Mouse (Mus musculus) forebrain, embryonic 13.5 days (tissue): Measurements from ENCODE around the gene 6430571L13Rik. TPM values are rescaled to one million over a fixed set of nuclear protein-coding genes. Genes with fewer than 3 reads are reported as not detected.
A peak's percentile ranks its signal among the peaks of the same experiment; 100 is the strongest.

Experiments used
- ATAC-seq: fragments of 200-750 bp; cut with Nextera tagmentation; 2 replicates; pipeline ENCODE4 v1.8.0; 2017
- H3K27ac ChIP-seq: fragments of 300-500 bp; sonication (generic); 2 replicates; pipeline ENCODE4 v1.5.1; 2015; ENCODE audit warnings: inconsistent platforms, mild to moderate bottlenecking, moderate library complexity
- H3K27me3 ChIP-seq: fragments of 300-500 bp; sonication (generic); 2 replicates; pipeline ENCODE4 v1.6.1; 2015; ENCODE audit warnings: mild to moderate bottlenecking, inconsistent platforms
- H3K36me3 ChIP-seq: fragments of 300-500 bp; sonication (generic); 2 replicates; pipeline ENCODE4 v1.6.1; 2015; ENCODE audit warnings: mild to moderate bottlenecking, inconsistent platforms; ENCODE audit not compliant: poor library complexity, severe bottlenecking
- H3K4me1 ChIP-seq: fragments of 300-500 bp; sonication (generic); 2 replicates; pipeline ENCODE4 v1.6.1; 2015; ENCODE audit warnings: inconsistent platforms
- H3K4me2 ChIP-seq: fragments of 300-500 bp; sonication (generic); 2 replicates; pipeline ENCODE4 v1.6.1; 2015; ENCODE audit warnings: inconsistent platforms, mild to moderate bottlenecking, moderate library complexity
- H3K4me3 ChIP-seq: fragments of 300-500 bp; sonication (generic); 2 replicates; pipeline ENCODE4 v1.5.1; 2015; ENCODE audit warnings: mild to moderate bottlenecking, inconsistent platforms
- H3K9ac ChIP-seq: fragments of 300-500 bp; sonication (generic); 2 replicates; pipeline ENCODE4 v1.6.1; 2015; ENCODE audit warnings: mild to moderate bottlenecking, inconsistent platforms
- H3K9me3 ChIP-seq: fragments of 300-500 bp; sonication (generic); replicated peaks from 2 replicates; pipeline ENCODE4 v1.6.1; 2016; ENCODE audit warnings: inconsistent platforms
- WGBS: fragments of 180-500 bp; shearing (Covaris S2); methylation state at CpG from one replicate; pipeline ENCODE4 v1.1.7; 2015; 5-methylcytosine and 5-hydroxymethylcytosine counted together
- polyA plus RNA-seq: library from polyadenylated mRNA; unstranded; fragments of >200 nt; fragmentation: Nextera tagmentation; extraction: Ambion mirVana; gene quantifications from 2 replicates; pipeline ENCODE4 v1.2.1, GENCODE M21; 2015

The 6430571L13Rik gene
- polyA plus RNA-seq, 1 experiment from 2014 or later = 3.1 TPM

- no peaks in the 10 kb centered on the region for H3K9me3 ChIP-seq
- no peak overlapping the region for H3K27ac ChIP-seq
- no peak overlapping the region for H3K9ac ChIP-seq
- peaks cover 24% of the 10 kb centered on the region for H3K36me3 ChIP-seq
- 79% methylated on average over 6 of the region's 6 CpGs for WGBS
- no peak overlapping the region for H3K4me3 ChIP-seq
- H3K27me3 ChIP-seq = no peaks in the 10 kb centered on the region
- no peaks in the 10 kb centered on the region for H3K4me1 ChIP-seq
- no peak overlapping the region for H3K4me2 ChIP-seq
- ATAC-seq = no peak
Observed at GRCm38 (mm10) chr9:107330791-107331190, 9.6 kb upstream of the 6430571L13Rik start.

GRCm38 (mm10) chr9:107333686-107334085, 6.7 kb upstream of the 6430571L13Rik start:
- H3K9ac ChIP-seq = 0 out of 2 replicates have a peak overlapping the region, but pooled peaks have one; percentile 10
- H3K27ac ChIP-seq = no peak overlapping the region
- H3K9me3 ChIP-seq = no peaks in the 10 kb centered on the region
- 89% methylated on average over 2 of the region's 2 CpGs for WGBS
- no peak for ATAC-seq
- H3K27me3 ChIP-seq = no peaks in the 10 kb centered on the region
- no peak overlapping the region for H3K4me3 ChIP-seq
- H3K4me1 ChIP-seq = peaks cover 11% of the 10 kb centered on the region
- H3K4me2 ChIP-seq = no peak overlapping the region
- H3K36me3 ChIP-seq = peaks cover 17% of the 10 kb centered on the region; the same call in 1 of the 2 replicates

- Histone ChIP-seq H3K27me3 (no peaks in the 10 kb centered on the region), H3K9me3 (no peaks in the 10 kb centered on the region), H3K36me3 (peaks cover 17% of the 10 kb centered on the region; the same call in 1 of the 2 replicates), H3K4me3 (no peak overlapping the region), H3K4me1 (peaks cover 17% of the 10 kb centered on the region), H3K27ac (no peak overlapping the region), H3K9ac (peak overlapping the region; percentile 10; the same call in 1 of the 2 replicates), H3K4me2 (no peak overlapping the region)
- no peak for ATAC-seq
- WGBS = 87% methylated on average over 6 of the region's 6 CpGs
Observed at GRCm38 (mm10) chr9:107334356-107334755, 6.0 kb upstream of the 6430571L13Rik start.

GRCm38 (mm10) chr9:107335046-107335445, 5.4 kb upstream of the 6430571L13Rik start:
- H3K4me1 ChIP-seq = peaks cover 21% of the 10 kb centered on the region
- no peak overlapping the region for H3K27ac ChIP-seq
- ATAC-seq = no peak
- H3K4me2 ChIP-seq = no peak overlapping the region
- 92% methylated on average over 5 of the region's 5 CpGs for WGBS
- no peaks in the 10 kb centered on the region for H3K27me3 ChIP-seq
- no peak overlapping the region for H3K4me3 ChIP-seq
- no peaks in the 10 kb centered on the region for H3K9me3 ChIP-seq
- no peak overlapping the region for H3K9ac ChIP-seq
- peaks cover 17% of the 10 kb centered on the region; the same call in 1 of the 2 replicates for H3K36me3 ChIP-seq

- WGBS = 16% methylated on average over 5 of the region's 5 CpGs
- Histone ChIP-seq H3K4me3 (no peak overlapping the region), H3K27ac (no peak overlapping the region), H3K9me3 (no peaks in the 10 kb centered on the region), H3K36me3 (peaks cover 17% of the 10 kb centered on the region; the same call in 1 of the 2 replicates), H3K9ac (no peak overlapping the region), H3K4me1 (peaks cover 24% of the 10 kb centered on the region), H3K4me2 (no peak overlapping the region), H3K27me3 (no peaks in the 10 kb centered on the region)
- no peak for ATAC-seq
Observed at GRCm38 (mm10) chr9:107335909-107336308, 4.5 kb upstream of the 6430571L13Rik start.

GRCm38 (mm10) chr9:107336386-107336785, 4.0 kb upstream of the 6430571L13Rik start:
- Histone ChIP-seq H3K4me1 (peaks cover 29% of the 10 kb centered on the region), H3K9me3 (no peaks in the 10 kb centered on the region), H3K4me3 (no peak overlapping the region), H3K9ac (no peak overlapping the region), H3K36me3 (peaks cover 15% of the 10 kb centered on the region; the same call in 1 of the 2 replicates), H3K4me2 (no peak overlapping the region), H3K27me3 (peaks cover 3% of the 10 kb centered on the region; the same call in 1 of the 2 replicates), H3K27ac (no peak overlapping the region)
- WGBS = 92% methylated on average over 6 of the region's 6 CpGs
- ATAC-seq = no peak

GRCm38 (mm10) chr9:107338172-107338883, 2.1 kb upstream of the 6430571L13Rik start, which contains the start of gene Hemk1:
TSS of gene Hemk1 (minus strand) at chr9:107338350.
- H3K9ac ChIP-seq = peak within 1 kb of the TSS; percentile 81
- ATAC-seq = peak; percentile 87
- H3K4me2 ChIP-seq = peak within 1 kb of the TSS; percentile 87
- peak within 1 kb of the TSS; percentile 60 for H3K27ac ChIP-seq
- 0 out of 2 replicates have a peak, but pooled peaks cover 5% of the 10 kb centered on the region for H3K36me3 ChIP-seq
- H3K27me3 ChIP-seq = peaks cover 14% of the 10 kb centered on the region
- WGBS = 3% methylated on average over 30 of the region's 30 CpGs
- peak within 1 kb of the TSS; percentile 62 for H3K4me3 ChIP-seq
- H3K9me3 ChIP-seq = no peaks in the 10 kb centered on the region
- H3K4me1 ChIP-seq = peaks cover 31% of the 10 kb centered on the region

GRCm38 (mm10) chr9:107340911-107341645, 676 bp downstream of the 6430571L13Rik start:
- peak overlapping the region; percentile 87 for H3K4me2 ChIP-seq
- no peaks in the 10 kb centered on the region for H3K9me3 ChIP-seq
- H3K4me3 ChIP-seq = peak overlapping the region; percentile 62
- no peaks in the 10 kb centered on the region for H3K36me3 ChIP-seq
- ATAC-seq = no peak
- H3K27ac ChIP-seq = no peak overlapping the region
- peak overlapping the region; percentile 78 for H3K9ac ChIP-seq
- peaks cover 34% of the 10 kb centered on the region for H3K4me1 ChIP-seq
- 51% methylated on average over 12 of the region's 12 CpGs for WGBS
- peaks cover 17% of the 10 kb centered on the region for H3K27me3 ChIP-seq

GRCm38 (mm10) chr9:107342201-107342709, 1.9 kb downstream of the 6430571L13Rik start:
- WGBS = 91% methylated on average over 11 of the region's 11 CpGs
- Histone ChIP-seq H3K4me2 (no peak overlapping the region), H3K9me3 (no peaks in the 10 kb centered on the region), H3K27ac (no peak overlapping the region), H3K27me3 (peaks cover 17% of the 10 kb centered on the region), H3K9ac (no peak overlapping the region), H3K36me3 (no peaks in the 10 kb centered on the region), H3K4me3 (no peak overlapping the region), H3K4me1 (peaks cover 33% of the 10 kb centered on the region)
- ATAC-seq = no peak

GRCm38 (mm10) chr9:107343146-107343943, 2.9 kb downstream of the 6430571L13Rik start:
- no peaks in the 10 kb centered on the region for H3K36me3 ChIP-seq
- peaks cover 17% of the 10 kb centered on the region for H3K27me3 ChIP-seq
- no peak overlapping the region for H3K27ac ChIP-seq
- no peaks in the 10 kb centered on the region for H3K9me3 ChIP-seq
- H3K4me1 ChIP-seq = peaks cover 26% of the 10 kb centered on the region
- no peak overlapping the region for H3K9ac ChIP-seq
- no peak for ATAC-seq
- no peak overlapping the region for H3K4me3 ChIP-seq
- WGBS = 73% methylated on average over 8 of the region's 8 CpGs
- no peak overlapping the region for H3K4me2 ChIP-seq

- Histone ChIP-seq H3K4me1 (peaks cover 19% of the 10 kb centered on the region), H3K36me3 (no peaks in the 10 kb centered on the region), H3K9ac (no peak overlapping the region), H3K4me3 (no peak overlapping the region), H3K27me3 (peaks cover 17% of the 10 kb centered on the region), H3K27ac (no peak overlapping the region), H3K9me3 (no peaks in the 10 kb centered on the region), H3K4me2 (no peak overlapping the region)
- ATAC-seq = no peak
- 70% methylated on average over 6 of the region's 6 CpGs for WGBS
Observed at GRCm38 (mm10) chr9:107344027-107344426, 3.6 kb downstream of the 6430571L13Rik start.
